Mouse (Mus musculus) gastrocnemius, postnatal 4 days (tissue): ENCODE data around the gene Ceacam16. TPM values are rescaled to one million over a fixed set of nuclear protein-coding genes. Genes with fewer than 3 reads are reported as not detected.
A peak's percentile ranks its signal among the peaks of the same experiment; 100 is the strongest.

ENCODE experiments used
- DNase-seq, 2 experiments: peaks; one replicate each; pipeline ENCODE4 v3.0.0; 2021 to 2022; ENCODE audit warnings: low spot score in 2 of 2, mixed read lengths in 2 of 2
- long read RNA-seq, 2 experiments: library from polyadenylated mRNA; stranded (forward); transcript quantifications; one replicate each; pipeline ENCODE4 v2.0.0; 2021
- total RNA-seq, 2 experiments: library from RNA; stranded (reverse); gene quantifications; 2 replicates each; pipeline ENCODE4 v1.2.3; 2021

The Ceacam16 gene
- not detected for total RNA-seq
- long read RNA-seq, experiment 1: 0 reads
- long read RNA-seq, experiment 2: 0 reads

GRCm38 (mm10) chr7:19861199-19861598 lies at the start of gene Ceacam16:
Gene Ceacam16, minus strand, starts transcription at chr7:19861299.
- no peak for DNase-seq

GRCm38 (mm10) chr7:19910421-19911291 lies 49.6 kb upstream of the Ceacam16 start:
- DNase-seq: peak; percentile 66 to 80

- DNase-seq: peak in 1 of 2 experiments; percentile 39
Measured at GRCm38 (mm10) chr7:19889881-19890280, 28.8 kb upstream of the Ceacam16 start.

GRCm38 (mm10) chr7:19887849-19888248 lies 26.8 kb upstream of the Ceacam16 start, which contains the start of gene Ceacam19:
Gene Ceacam19, minus strand, starts transcription at chr7:19887965.
- DNase-seq: no peak

GRCm38 (mm10) chr7:19880754-19881153 lies 19.7 kb upstream of the Ceacam16 start:
- DNase-seq: no peak

- no peak for DNase-seq
Measured at GRCm38 (mm10) chr7:19876781-19877425, 15.8 kb upstream of the Ceacam16 start.

- DNase-seq: peak in 1 of 2 experiments; percentile 36
Measured at GRCm38 (mm10) chr7:19875948-19876682, 15.0 kb upstream of the Ceacam16 start.

- no peak for DNase-seq
Measured at GRCm38 (mm10) chr7:19871943-19872601, 11.0 kb upstream of the Ceacam16 start.

- DNase-seq: no peak
Measured at GRCm38 (mm10) chr7:19871137-19871621, 10.1 kb upstream of the Ceacam16 start.

- no peak for DNase-seq
Measured at GRCm38 (mm10) chr7:19867751-19868399, 6.8 kb upstream of the Ceacam16 start.

GRCm38 (mm10) chr7:19866490-19866889 lies 5.4 kb upstream of the Ceacam16 start:
- DNase-seq: no peak

- DNase-seq: no peak
Measured at GRCm38 (mm10) chr7:19865246-19866036, 4.3 kb upstream of the Ceacam16 start.

- DNase-seq: no peak
Measured at GRCm38 (mm10) chr7:19864241-19864640, 3.1 kb upstream of the Ceacam16 start.

GRCm38 (mm10) chr7:19859740-19860139 lies 1.4 kb downstream of the Ceacam16 start:
- no peak for DNase-seq

GRCm38 (mm10) chr7:19856283-19856682 lies 4.8 kb downstream of the Ceacam16 start:
- no peak for DNase-seq

GRCm38 (mm10) chr7:19855663-19856062 lies 5.4 kb downstream of the Ceacam16 start:
- no peak for DNase-seq

- no peak for DNase-seq
Measured at GRCm38 (mm10) chr7:19853526-19853925, 7.6 kb downstream of the Ceacam16 start.

GRCm38 (mm10) chr7:19851858-19852570 lies 9.1 kb downstream of the Ceacam16 start, which contains the start of gene Gm19345:
Gene Gm19345, plus strand, starts transcription at chr7:19852003.
- DNase-seq: no peak
